Mouse (Mus musculus): ENCODE data around the gene Olfr639. TPM values are rescaled to one million over a fixed set of nuclear protein-coding genes. Genes with fewer than 3 reads are reported as not detected.

The Olfr639 gene
- 0.04 TPM in 1 of 2 replicates, not detected in the other for polyA plus RNA-seq (2015; fragmentation: Nextera tagmentation; extraction: Ambion mirVana)

DNA sequence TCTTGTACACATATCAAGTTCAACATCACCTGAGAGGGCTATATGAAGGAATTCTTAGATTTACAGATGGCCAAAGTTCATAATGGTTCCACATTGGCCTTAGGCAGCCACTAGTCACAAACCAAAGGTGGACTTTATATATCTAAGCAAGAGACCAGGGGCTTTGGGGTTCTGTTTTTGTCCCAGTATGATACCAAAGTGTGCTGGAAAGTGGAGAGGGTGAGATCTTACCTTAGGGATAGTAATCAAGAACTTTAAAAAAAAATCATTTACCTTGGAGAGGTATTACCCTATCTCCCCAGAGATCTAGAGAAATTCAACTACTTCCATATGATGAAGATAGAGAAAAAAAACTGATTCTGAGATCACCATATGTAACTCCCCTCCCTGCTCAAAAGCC, at the start of gene Olfr639:
TSS of gene Olfr639 (minus strand) at position 101 of the 400 bp plus-strand sequence.
- H3K9me3 ChIP-seq, result 0 out of 2 replicates have a peak, but pooled peaks cover under 1% of the 10 kb centered on the region
- no peak within 1 kb of the TSS for H3K4me2 ChIP-seq (replicated peaks)
- ATAC-seq (ENCODE audit: low FRiP score, low read depth), result no peak
- no peaks in the 10 kb centered on the region for H3K27me3 ChIP-seq
- H3K27ac ChIP-seq, result no peak within 1 kb of the TSS
- H3K9ac ChIP-seq, result no peak within 1 kb of the TSS
- no peaks in the 10 kb centered on the region for H3K36me3 ChIP-seq
- H3K4me3 ChIP-seq, result no peak within 1 kb of the TSS
- H3K4me1 ChIP-seq, result no peaks in the 10 kb centered on the region

DNA sequence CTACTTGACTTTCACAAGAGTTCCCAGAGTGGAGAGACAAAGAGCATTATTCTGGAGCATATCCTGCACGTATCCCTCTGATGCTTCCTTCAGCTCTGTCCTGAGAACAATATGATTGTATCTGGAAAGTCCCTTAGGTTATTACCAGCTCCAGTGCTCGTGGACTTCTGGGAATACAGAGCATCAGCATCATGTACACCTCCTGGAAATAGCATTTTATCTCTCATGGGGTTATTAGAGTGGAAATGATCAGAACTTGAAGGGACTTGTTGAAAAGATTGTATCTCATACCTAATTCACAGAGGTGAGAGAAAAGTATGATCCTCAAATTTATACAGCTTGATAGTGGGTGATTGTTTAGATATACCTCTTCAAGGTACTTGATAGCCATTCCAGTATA, 44.2 kb upstream of the Olfr639 start, which contains the start of gene 4930516K23Rik:
TSS of gene 4930516K23Rik (minus strand) at position 101 of the 400 bp plus-strand sequence.
- Histone ChIP-seq H3K36me3 (no peaks in the 10 kb centered on the region), H3K4me1 (no peaks in the 10 kb centered on the region), H3K4me3 (no peak within 1 kb of the TSS), H3K9ac (no peak within 1 kb of the TSS), H3K9me3 (no peaks in the 10 kb centered on the region), H3K27ac (no peak within 1 kb of the TSS), H3K27me3 (no peaks in the 10 kb centered on the region), H3K4me2 (replicated peaks) (no peak within 1 kb of the TSS)
- no peak for ATAC-seq (ENCODE audit: low FRiP score, low read depth)
- WGBS, result 46% methylated on average over 2 of the region's 2 CpGs

- Histone ChIP-seq H3K9me3 (no peaks in the 10 kb centered on the region), H3K27ac (no peak overlapping the region), H3K36me3 (no peaks in the 10 kb centered on the region), H3K4me2 (replicated peaks) (no peak overlapping the region), H3K27me3 (no peaks in the 10 kb centered on the region), H3K9ac (no peak overlapping the region), H3K4me3 (no peak overlapping the region), H3K4me1 (no peaks in the 10 kb centered on the region)
- WGBS, result 91% methylated on average over 1 of the region's 1 CpGs
- no peak for ATAC-seq (ENCODE audit: low FRiP score, low read depth)
These were observed 42.1 kb upstream of the Olfr639 start for GRCm38 (mm10) chr7:104059215-104059614.

DNA sequence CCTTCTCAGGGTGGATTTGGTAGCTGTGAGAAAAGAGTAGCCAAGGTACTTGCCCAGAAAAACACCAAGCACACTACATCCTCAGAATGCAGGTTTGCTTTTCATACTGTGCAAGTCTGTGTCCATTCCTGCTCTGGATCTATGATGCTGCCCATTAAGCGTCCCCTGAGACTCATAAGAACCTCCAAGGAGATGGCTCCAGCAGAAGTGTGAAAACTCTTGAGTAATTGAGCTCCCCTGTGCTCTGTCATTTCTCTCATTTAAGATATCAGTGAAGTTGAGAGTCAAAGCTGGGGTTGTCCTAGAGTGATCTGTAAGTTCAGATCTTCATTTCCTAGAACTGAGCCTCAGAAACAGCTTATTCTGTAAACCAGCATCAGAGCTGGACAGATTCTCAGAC, 35.5 kb upstream of the Olfr639 start, which contains the start of gene Olfr642:
TSS of gene Olfr642 (minus strand) at position 101 of the 400 bp plus-strand sequence.
- no peak within 1 kb of the TSS for H3K4me3 ChIP-seq
- ATAC-seq (ENCODE audit: low FRiP score, low read depth), result no peak
- H3K36me3 ChIP-seq, result no peaks in the 10 kb centered on the region
- no peak within 1 kb of the TSS for H3K4me2 ChIP-seq (replicated peaks)
- 61% methylated on average over 1 of the region's 1 CpGs for WGBS
- no peaks in the 10 kb centered on the region for H3K9me3 ChIP-seq
- no peak within 1 kb of the TSS for H3K27ac ChIP-seq
- no peaks in the 10 kb centered on the region for H3K4me1 ChIP-seq
- H3K27me3 ChIP-seq, result no peaks in the 10 kb centered on the region
- H3K9ac ChIP-seq, result no peak within 1 kb of the TSS

DNA sequence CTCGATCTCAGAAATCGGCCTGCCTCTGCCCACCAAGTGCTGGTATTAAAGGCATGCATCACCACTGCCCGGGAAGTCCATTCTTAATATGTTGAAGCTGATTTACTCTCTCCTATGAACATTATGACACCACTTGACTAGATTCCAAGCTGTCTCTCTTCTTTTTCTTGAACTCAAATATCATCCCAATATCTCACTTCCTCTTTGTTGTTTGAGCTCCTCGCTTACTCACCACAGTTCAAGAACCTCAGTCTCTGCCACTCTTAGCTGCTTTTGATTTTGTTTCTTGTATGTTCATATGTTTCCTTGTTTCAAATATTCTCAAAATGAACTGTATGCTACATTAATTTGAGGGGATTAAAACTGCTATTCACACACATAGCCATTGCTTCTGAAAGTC, 33.6 kb upstream of the Olfr639 start:
- 85% methylated on average over 4 of the region's 4 CpGs for WGBS
- H3K36me3 ChIP-seq, result no peaks in the 10 kb centered on the region
- no peak overlapping the region for H3K27ac ChIP-seq
- H3K9ac ChIP-seq, result no peak overlapping the region
- no peaks in the 10 kb centered on the region for H3K9me3 ChIP-seq
- ATAC-seq (ENCODE audit: low FRiP score, low read depth), result no peak
- H3K4me3 ChIP-seq, result no peak overlapping the region
- H3K4me2 ChIP-seq (replicated peaks), result no peak overlapping the region
- H3K4me1 ChIP-seq, result no peaks in the 10 kb centered on the region
- no peaks in the 10 kb centered on the region for H3K27me3 ChIP-seq

DNA sequence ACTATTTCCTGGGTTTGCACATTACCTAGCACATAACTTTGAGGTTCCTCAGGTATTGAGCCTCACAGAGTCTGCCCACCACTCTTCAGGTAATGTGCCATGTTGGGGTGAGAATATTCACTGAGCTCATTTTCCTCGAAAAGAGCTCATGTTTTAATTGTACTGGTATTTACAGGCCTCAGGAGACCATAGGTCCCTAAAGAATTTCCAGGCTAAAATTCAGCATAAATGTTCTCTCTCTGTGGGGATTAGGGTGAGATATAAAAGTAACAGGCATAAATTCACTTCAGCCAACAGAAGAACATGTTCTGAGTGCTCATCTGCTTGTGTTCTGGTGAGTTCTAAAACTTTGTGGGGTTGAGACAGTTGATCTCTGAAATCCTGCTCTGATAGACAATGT, 18.0 kb upstream of the Olfr639 start, which contains the start of gene Olfr641:
TSS of gene Olfr641 (plus strand) at position 301 of the 400 bp plus-strand sequence.
- no peaks in the 10 kb centered on the region for H3K27me3 ChIP-seq
- H3K36me3 ChIP-seq, result no peaks in the 10 kb centered on the region
- no peak within 1 kb of the TSS for H3K27ac ChIP-seq
- no peak within 1 kb of the TSS for H3K9ac ChIP-seq
- H3K9me3 ChIP-seq, result no peaks in the 10 kb centered on the region
- no peak for ATAC-seq (ENCODE audit: low FRiP score, low read depth)
- H3K4me2 ChIP-seq (replicated peaks), result no peak within 1 kb of the TSS
- no peaks in the 10 kb centered on the region for H3K4me1 ChIP-seq
- H3K4me3 ChIP-seq, result no peak within 1 kb of the TSS
- WGBS, result 75% methylated on average over 1 of the region's 1 CpGs

DNA sequence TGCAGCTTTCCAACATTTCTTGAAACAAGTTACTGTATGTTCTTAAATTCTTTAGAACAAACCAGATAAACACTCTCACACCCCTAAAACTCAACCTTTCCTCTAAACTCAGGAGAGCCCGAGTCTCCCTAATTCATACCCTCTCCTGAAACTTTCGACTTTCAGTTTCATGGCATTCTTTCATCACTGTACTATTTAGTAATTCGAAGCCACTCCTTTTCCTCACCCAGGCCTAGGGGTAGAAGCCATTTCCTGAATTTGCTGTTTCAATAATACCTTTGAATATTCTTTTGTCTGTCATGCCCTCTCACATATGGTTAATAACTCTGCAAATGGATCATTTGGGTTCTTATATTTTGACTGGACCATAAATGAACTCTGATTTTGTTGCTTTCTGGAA, 9.9 kb upstream of the Olfr639 start:
- no peaks in the 10 kb centered on the region for H3K9me3 ChIP-seq

GRCm38 (mm10) chr7:104025473-104025872, 8.4 kb upstream of the Olfr639 start, which contains the start of gene Olfr640:
Gene Olfr640, minus strand, starts transcription at chr7:104025573.
- Histone ChIP-seq H3K4me3 (no peak within 1 kb of the TSS), H3K4me2 (replicated peaks) (no peak within 1 kb of the TSS), H3K9me3 (no peaks in the 10 kb centered on the region), H3K27me3 (no peaks in the 10 kb centered on the region), H3K27ac (no peak within 1 kb of the TSS), H3K9ac (no peak within 1 kb of the TSS), H3K4me1 (no peaks in the 10 kb centered on the region), H3K36me3 (no peaks in the 10 kb centered on the region)
- WGBS, result 82% methylated on average over 6 of the region's 6 CpGs
- ATAC-seq (ENCODE audit: low FRiP score, low read depth), result no peak

More for the DNA sequence above, 9.9 kb upstream of the Olfr639 start:
- H3K36me3 ChIP-seq, result no peaks in the 10 kb centered on the region
- no peak for ATAC-seq (ENCODE audit: low FRiP score, low read depth)
- H3K4me2 ChIP-seq (replicated peaks), result no peak overlapping the region
- H3K27ac ChIP-seq, result no peak overlapping the region
- H3K4me1 ChIP-seq, result no peaks in the 10 kb centered on the region
- H3K27me3 ChIP-seq, result no peaks in the 10 kb centered on the region
- no peak overlapping the region for H3K4me3 ChIP-seq
- 79% methylated on average over 3 of the region's 3 CpGs for WGBS
- H3K9ac ChIP-seq, result no peak overlapping the region

DNA sequence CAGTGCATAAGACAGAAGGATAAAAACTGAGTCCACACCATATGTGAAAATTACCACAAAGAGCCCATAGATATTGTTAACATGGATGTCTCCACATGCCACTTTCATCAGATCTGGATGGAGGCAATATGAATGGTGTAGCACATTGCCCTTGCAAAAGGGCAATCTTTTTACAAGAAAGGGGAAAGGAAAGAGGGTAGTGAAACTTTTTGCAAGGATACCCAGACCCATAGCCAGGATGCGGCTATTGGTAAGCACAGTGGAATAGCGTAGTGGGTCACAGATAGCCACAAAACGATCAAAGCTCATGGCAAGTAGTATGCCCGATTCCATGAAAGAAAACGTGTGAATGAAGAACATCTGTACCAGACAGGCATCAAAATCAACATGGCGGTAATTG, 4.5 kb upstream of the Olfr639 start:
- ATAC-seq (ENCODE audit: low FRiP score, low read depth), result no peak
- Histone ChIP-seq H3K4me2 (replicated peaks) (no peak overlapping the region), H3K4me1 (no peaks in the 10 kb centered on the region), H3K4me3 (no peak overlapping the region), H3K36me3 (no peaks in the 10 kb centered on the region), H3K27ac (no peak overlapping the region), H3K9me3 (no peaks in the 10 kb centered on the region), H3K9ac (no peak overlapping the region), H3K27me3 (no peaks in the 10 kb centered on the region)
- WGBS, result 90% methylated on average over 6 of the region's 6 CpGs

DNA sequence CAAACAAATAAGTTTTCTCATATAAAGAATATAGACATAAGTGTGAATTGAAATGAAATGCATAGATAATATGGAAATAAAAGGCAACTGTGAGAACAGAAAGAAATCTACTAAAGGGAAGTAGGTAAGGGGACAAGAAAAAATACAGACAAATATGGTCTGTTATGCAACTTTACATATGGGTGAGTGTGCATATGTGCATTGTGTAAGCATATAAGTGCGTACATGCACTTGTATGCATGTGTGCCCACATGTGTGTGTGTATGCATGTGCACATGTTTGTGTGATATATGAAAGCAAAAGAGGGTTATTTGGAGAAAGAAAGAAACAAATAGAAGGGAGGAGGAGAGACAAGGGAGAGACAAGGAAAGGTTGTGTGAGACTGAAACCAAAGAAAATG, 1.9 kb upstream of the Olfr639 start:
- WGBS, result 87% methylated on average over 1 of the region's 1 CpGs
- H3K4me3 ChIP-seq, result no peak overlapping the region
- H3K4me2 ChIP-seq (replicated peaks), result no peak overlapping the region
- ATAC-seq (ENCODE audit: low FRiP score, low read depth), result no peak
- no peak overlapping the region for H3K9ac ChIP-seq
- H3K27ac ChIP-seq, result no peak overlapping the region
- H3K27me3 ChIP-seq, result no peaks in the 10 kb centered on the region
- H3K9me3 ChIP-seq, result no peaks in the 10 kb centered on the region
- H3K4me1 ChIP-seq, result no peaks in the 10 kb centered on the region
- no peaks in the 10 kb centered on the region for H3K36me3 ChIP-seq

DNA sequence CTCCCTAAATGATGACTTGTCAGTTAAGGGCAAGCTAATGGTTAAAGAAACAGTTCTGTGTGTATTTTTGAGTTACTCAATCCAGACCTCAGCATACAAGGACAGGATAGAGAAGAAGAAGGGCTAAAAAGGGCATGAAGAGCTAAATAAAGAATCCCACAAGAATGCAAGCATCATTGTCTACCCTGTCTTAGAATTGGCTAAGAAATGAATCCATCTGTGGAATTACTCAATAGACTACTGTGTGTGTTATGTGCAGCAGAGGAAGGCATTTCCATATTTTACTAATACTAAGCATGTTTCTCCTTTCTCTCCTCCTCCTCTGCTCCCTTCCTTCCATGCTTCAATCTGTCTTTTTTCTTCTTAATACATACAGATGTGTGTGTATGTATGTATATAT, 18.0 kb downstream of the Olfr639 start:
- no peaks in the 10 kb centered on the region for H3K36me3 ChIP-seq
- H3K4me3 ChIP-seq, result no peak overlapping the region
- no peak overlapping the region for H3K4me2 ChIP-seq (replicated peaks)
- H3K4me1 ChIP-seq, result no peaks in the 10 kb centered on the region
- H3K9ac ChIP-seq, result no peak overlapping the region
- no peaks in the 10 kb centered on the region for H3K9me3 ChIP-seq
- no peaks in the 10 kb centered on the region for H3K27me3 ChIP-seq
- no peak overlapping the region for H3K27ac ChIP-seq
- no peak for ATAC-seq (ENCODE audit: low FRiP score, low read depth)

DNA sequence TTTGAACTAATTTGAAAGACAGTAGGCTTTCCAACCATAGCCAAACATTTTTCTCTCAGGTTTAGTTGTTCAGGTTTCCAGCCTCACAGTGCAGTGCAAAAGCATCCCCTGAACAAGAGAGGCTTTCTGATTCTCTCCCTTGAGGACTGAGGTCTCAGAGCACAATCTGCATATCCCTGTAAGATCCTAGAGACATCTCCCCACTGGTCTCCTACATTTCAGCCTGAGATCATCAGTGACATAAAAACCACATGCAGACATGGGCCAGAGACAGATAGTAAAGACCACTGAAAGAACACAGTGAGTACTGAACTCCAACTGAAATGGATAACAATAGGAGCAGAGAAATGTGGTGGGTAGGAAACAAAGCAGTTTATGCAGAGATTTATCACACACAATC, 18.7 kb downstream of the Olfr639 start, which contains the start of gene Olfr638:
TSS of gene Olfr638 (plus strand) at position 301 of the 400 bp plus-strand sequence.
- H3K27me3 ChIP-seq, result no peaks in the 10 kb centered on the region
- H3K36me3 ChIP-seq, result no peaks in the 10 kb centered on the region
- no peak within 1 kb of the TSS for H3K9ac ChIP-seq
- H3K27ac ChIP-seq, result no peak within 1 kb of the TSS
- no peak within 1 kb of the TSS for H3K4me3 ChIP-seq
- H3K9me3 ChIP-seq, result no peaks in the 10 kb centered on the region
- no peak within 1 kb of the TSS for H3K4me2 ChIP-seq (replicated peaks)
- ATAC-seq (ENCODE audit: low FRiP score, low read depth), result no peak
- H3K4me1 ChIP-seq, result no peaks in the 10 kb centered on the region

GRCm38 (mm10) chr7:103971782-103972181, 45.3 kb downstream of the Olfr639 start:
- no peak for ATAC-seq (ENCODE audit: low FRiP score, low read depth)
- 59% methylated on average over 1 of the region's 1 CpGs for WGBS
- no peak overlapping the region for H3K4me2 ChIP-seq (replicated peaks)
- H3K4me3 ChIP-seq, result no peak overlapping the region
- no peaks in the 10 kb centered on the region for H3K27me3 ChIP-seq
- H3K9me3 ChIP-seq, result no peaks in the 10 kb centered on the region
- H3K36me3 ChIP-seq, result no peaks in the 10 kb centered on the region
- H3K27ac ChIP-seq, result no peak overlapping the region
- H3K4me1 ChIP-seq, result no peaks in the 10 kb centered on the region
- H3K9ac ChIP-seq, result no peak overlapping the region

All from limb, embryonic 13.5 days (tissue).